Mouse (Mus musculus): ENCODE measurements around the gene Flrt2.
"Not testable (repeated sequence)": the region's sequence is repeated elsewhere in the genome, so short reads cannot be mapped to it uniquely, and the experiment has no call there.

Flrt2 gene

DNA sequence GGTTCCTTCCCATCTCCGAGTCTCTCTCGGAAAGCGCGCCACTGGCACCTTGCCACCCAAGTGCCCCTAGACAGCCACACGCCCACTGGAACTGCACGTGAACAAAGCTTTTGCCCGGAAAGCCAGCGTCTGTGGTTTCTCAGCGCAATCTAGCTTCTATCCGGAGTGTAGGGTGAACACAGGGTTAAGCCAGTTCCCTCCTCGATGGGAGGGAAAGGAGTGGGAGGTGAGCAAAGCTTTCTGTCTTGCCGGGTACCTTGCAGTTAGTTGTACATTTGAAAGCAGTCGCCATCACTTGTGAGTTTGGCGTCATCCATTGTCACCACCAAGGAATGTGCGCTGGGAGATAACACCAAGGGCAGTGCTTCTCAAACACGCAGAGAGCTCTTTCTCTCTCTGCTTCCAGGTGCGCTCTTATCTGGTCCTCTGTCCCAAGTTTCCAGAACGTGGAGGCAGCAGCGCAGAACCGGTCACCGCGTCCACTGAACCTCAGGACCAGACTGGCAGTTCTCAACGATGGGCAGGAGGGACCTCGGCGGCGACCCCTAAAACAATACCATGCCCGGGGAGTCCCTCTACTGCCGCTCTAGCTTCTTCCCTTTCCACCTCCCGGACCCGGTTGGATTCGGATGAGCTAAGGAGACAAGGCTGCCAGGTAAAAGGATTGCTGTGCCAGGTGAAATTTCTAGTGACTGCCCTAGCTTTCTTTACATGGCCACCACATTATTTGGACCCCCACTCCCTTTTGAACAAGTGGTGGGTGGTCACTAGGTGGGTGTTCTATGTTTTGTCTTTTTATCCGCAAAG is at the start of gene Flrt2:
Flrt2 (plus strand) TSS at position 266 of the 807 bp plus-strand sequence.
- DNase-seq (ENCODE audit: low spot score in 2 of 2) = no peak

DNA sequence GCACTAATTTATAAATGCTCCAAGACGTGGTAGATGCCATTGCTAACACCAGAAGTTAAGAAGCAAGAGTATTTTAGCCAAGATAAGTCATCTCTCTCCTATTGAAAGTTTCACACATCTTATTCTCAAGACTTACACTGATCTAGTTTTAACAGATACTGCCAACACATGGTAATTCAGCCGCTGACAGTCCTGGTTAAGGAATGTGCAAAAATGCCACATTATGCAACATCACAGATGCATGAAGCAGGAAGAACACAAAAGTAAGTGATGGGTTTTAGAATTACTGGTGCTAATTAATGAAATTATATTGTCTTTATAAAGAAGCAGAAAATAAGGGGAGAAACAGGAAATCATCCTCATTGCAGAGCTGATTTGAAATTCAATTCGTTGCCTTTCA is 49.8 kb upstream of the Flrt2 start:
- no peak for DNase-seq (ENCODE audit: low spot score in 2 of 2)

DNA sequence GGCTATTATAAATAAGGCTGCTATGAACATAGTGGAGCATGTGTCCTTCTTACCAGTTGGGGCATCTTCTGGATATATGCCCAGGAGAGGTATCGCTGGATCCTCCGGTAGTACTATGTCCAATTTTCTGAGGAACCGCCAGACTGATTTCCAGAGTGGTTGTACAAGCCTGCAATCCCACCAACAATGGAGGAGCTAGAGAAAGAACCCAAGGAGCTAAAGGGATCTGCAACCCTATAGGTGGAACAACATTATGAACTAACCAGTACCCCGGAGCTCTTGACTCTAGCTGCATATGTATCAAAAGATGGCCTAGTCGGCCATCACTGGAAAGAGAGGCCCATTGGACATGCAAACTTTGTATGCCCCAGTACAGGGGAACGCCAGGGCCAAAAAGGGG is 44.8 kb upstream of the Flrt2 start:
- not testable (repeated sequence) for DNase-seq (ENCODE audit: low spot score in 2 of 2)

DNA sequence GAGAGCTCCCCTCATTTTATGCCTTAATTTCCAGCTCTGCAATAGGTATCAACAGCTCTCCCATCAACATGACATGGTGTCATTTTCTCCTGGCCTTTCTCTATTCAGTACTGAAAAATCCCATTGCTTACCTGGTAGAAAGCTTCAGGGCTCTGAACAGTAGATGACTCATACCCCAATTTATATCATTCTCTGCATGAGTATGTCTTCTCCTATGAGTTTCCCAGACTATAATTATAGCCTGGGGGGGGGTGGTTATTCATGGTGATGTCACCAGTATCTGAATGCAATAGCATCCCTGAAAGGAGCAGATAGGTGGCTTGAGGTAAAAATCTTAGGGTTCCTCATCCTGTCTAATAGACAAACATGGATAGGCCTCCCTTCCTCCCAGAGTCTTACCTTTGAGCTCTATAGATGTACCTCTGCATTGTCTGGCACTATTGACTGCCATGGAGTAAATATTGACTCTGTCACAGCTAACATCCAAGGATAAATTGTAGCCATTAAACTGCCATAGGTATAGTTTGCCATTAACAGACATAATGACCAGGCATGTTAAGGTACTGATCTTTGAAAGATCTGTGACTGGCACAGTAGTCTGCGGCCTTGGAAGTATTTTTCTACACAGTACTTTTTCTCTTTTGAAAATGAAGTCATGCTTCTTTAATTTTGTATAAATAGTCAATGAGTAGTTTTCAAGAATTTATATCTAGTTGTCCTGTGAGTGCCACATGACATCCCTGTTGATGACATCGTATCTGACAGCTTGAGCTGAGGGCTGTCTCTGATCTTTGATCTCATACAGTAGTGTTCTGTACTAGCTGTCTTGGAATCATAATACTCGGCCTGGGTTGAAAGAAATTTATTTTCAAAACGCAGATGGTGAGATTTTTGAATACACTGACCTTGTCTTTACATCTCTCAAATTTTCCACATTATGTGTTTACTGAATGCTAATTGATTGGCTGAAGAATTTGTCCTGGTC is 39.6 kb upstream of the Flrt2 start:
- DNase-seq (ENCODE audit: low spot score in 2 of 2) = no peak

DNA sequence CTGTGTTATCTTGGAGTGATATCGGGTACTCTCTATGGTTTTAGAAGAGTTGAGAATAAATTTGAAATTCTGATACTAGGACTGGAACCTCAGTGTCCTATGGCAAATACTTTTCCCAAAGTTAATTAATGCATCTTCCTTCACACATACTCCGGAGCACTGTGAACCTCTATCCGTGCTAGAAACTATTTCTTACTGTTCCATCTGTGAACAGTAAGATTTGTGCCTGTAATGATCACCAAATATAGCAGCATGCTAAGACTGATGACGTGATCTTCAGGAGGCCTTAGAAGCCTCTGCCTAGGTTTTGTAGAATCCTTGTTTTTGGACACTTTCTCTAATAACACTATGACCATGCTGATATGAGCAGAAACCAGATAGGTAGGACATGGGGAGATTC is 35.4 kb upstream of the Flrt2 start:
- no peak for DNase-seq (ENCODE audit: low spot score in 2 of 2)

DNA sequence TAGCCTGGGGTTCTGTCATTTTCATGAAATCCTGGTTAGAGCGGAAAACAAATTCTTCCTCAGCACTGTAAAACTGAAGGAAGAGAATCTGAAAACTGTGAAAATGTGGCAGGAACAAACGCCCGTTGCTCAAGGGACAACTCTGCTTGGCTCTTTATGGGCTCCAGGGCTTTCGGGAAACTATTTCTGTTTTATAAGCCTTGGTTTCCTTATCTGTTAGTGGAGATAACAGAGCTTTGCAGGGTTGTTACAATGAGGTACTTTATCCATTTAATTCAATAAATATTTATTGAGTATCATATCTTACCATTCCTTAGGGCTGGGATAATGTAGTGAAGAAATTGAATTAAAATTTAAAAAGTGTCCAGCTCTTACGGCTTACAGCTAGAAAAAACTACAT is 24.7 kb upstream of the Flrt2 start:
- no peak for DNase-seq (ENCODE audit: low spot score in 2 of 2)

DNA sequence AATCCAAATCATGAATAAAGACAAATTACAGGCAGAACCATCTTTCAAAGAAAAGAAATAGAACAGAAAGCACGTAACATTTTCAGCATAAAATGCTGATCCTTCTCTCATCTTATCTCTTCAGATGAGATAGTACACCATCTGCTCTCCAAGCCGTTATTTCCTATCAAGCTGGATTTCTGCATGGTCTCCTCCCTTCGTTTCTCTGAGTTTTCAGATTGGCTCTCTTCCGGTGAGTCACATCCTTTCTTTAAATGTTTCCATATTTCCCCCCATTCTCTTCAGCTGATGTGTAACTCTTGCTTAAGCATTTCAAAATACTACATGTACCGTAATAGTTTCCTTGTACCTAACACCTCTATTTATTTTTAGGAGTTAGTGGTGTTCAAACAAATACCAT is 16.3 kb upstream of the Flrt2 start:
- no peak for DNase-seq (ENCODE audit: low spot score in 2 of 2)

DNA sequence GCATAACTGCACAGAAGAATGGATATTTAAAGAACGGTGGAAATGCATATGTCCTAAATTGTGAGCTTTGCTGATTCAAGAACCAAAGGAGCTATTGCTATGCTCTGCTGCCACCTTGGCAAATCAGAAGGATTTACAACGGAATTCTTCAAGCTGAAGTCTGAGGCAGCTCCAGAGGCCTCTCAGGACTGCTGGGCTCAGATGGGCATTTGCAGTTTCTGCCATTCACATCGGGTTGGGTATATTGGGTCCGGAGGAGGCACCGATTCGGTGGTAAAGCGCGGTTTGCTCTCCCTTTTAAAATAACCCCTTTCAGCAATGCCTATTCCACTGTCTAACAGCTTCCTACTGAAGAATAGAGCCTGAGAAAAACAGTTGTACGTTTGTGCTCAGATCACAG is 1.2 kb upstream of the Flrt2 start:
- no peak for DNase-seq (ENCODE audit: low spot score in 2 of 2)

DNA sequence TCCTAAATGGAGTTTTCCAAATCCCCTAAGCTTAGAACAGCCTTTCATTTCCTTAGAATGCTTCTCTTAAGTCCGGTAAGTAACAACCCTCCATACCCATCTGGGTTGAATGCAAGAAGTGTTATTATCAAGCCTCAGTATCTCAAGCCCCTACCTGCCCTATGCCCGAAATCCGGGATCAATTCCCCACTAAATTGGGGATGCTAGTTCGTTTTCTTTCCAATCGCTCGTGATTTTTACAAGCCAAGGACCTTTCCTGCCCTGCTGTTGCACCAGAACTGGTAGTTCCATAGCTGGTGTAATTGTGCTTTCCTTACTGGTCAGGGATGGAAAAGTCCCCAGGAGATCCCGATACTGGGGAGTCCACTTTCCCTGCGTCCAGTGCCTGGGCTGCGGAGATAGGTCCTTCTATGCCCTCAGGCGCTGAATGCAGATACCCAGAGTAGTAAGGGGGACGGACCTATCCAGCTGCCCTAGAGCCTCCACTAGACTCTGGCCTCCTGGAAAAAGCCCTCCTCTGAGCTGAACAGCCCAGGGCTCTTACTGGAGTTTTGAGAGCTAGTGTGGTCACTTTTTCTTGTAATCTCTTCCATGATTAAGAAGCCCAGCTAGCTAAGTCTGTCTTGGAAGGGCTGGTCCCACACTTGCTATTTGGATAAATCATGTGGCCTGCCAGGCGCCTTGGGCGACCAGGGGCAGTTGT is 1.1 kb downstream of the Flrt2 start:
- DNase-seq (ENCODE audit: low spot score in 2 of 2) = no peak

DNA sequence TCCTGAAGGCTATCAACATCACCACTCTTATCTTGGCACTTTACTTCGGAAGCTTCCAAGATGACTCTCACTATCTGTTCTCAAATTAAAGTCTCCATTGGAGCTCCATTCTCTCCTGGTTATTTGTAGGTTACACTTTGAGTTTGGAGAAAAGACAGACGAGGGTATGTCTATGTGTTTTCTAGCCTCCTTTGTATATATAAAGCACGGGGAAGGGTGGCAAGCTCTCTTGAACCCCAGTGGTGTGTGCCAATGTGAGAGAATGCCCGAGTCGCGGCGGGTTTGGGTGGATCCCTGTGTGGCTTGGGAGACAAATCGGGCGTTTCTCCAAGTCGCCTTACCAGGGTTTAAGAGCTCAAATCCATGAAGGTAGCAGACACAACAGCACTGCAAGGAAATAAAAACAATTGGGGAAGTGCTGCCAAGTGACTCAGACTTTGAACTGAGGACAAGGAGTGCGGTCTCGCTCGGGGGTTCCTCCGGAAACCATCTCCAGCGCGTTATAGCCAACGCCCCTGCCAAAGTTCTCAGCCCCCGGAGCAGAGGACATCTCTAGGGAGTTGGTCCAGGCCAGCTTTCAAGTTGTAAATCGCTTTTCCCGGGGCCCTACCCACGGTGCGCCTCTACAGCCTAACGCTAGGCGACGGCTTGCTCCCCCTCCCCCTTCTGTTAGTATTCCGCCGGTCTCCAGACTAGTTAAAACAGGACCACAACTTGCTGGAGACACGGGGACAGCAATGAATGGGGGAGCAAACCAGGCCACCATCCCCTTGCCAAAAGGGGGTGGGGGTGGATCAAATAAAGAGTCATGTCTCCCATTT is 1.8 kb downstream of the Flrt2 start:
- DNase-seq (ENCODE audit: low spot score in 2 of 2) = peak in 1 of 2 experiments; percentile 58

DNA sequence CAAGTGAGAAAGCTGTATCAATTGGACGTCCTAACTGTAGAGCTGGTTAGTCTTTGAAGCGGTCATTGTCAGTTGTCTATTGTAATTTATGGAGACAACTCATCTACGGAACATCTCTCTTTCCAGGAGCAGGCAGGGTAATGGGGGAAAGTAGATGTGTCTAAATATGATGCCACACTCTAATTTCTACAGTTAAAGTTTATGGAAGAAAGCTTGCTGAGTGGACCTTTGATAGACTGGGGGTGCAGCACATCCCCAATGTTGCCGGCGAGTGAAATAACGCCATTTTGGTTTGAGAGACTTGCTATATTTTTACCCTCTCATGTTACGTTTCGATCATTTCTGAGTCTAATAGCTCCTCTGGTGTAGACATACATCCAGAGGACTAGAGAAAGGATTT is 2.5 kb downstream of the Flrt2 start:
- no peak for DNase-seq (ENCODE audit: low spot score in 2 of 2)

DNA sequence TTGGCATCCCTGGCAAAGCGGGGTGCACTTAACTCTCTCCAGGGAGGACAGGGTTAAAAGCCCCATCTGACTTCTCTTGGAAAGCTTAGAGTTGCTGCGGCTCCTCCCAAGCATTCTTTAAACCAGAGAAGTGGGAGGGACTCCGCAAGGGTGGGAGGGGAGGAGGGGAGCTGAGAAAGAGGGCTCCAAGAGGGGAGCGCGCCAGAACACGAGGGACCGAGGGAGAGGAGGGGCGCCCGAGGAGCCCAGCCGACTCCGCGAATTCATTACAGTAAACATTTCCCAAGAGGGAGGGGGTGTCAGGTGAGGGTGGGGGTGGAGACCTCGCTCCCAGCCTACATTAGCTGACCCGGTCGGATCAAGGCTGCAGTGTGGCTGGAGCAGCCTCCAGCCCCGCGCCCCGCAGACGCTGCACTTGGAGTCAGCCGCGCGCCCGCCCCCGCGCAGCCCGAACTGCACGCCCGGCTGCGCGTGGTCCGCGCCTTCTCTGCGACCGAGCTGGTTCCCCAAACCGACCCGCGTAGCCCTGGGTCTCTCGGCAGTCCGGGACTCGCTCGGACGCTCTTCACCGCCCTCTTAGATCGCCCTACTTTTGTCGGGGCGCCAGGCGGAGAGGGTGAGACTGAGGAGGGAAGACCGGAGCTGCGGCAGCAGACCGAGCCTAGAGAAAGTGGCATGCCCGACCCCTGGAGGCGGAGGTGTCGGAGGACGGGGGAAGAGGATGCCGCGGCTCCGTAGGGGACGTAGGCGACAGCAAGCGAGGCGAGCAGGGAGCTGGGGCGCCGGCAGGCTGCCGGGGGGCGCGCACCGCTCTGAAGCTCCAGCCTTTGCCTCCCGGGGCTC is 3.2 kb downstream of the Flrt2 start:
- DNase-seq (ENCODE audit: low spot score in 2 of 2) = peak; percentile 12 to 61

DNA sequence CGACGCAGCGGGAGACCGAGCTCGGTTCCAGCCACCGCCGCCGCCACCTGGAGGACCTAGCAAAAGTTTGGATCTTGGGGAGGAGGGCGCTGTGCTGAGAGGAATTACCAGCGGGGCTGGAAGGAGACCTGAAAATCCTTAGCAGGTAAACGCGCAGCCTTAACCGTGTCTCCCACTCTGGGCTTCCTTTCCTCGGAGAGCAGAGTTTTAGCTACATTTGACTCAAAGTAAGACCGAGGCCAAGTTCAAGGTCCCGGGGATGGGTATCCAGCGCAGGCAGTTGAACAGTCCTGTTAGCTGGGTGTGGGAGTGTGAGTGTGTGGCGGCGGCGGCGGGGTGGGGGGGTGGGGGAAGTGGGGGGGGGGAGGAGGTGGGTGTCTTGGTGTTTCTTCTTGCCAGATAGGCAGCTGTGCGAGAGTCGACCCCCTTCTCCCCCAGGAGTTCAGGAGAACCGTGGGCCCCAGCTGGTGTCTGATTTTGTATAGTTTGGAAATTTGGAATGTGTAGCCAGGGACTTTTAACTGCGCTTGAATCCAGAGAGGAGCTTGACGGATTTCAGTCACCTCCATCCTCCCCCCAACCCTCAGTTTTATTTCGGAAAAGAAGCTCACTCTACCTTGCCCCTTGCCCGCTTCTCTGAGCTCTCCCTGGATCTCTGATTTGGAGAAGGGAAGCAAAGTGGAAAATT is 4.0 kb downstream of the Flrt2 start:
- DNase-seq (ENCODE audit: low spot score in 2 of 2) = no peak

DNA sequence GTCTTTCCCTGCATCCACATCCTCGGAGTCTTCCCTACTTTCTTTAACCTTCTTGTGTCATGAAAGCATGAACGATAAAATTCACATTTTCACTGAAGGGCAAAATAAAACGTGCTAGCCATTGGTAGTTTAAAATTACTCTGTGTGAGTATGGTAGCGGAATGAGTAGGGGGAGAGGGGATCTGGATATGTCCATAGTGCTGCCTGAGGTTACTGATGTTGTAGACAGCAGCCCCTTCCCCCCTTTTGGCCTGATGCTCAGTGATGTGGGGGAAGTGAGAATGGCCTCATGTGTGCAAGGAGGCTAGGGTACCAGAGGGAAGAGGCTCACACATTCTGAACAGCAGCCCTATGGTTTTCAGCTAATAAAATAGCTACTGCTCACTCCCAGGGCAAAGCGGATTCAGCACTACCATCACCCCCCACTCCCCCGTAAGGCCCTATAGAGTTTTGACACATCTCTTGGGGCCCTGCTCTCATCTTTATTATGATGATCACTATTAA is 4.5 kb downstream of the Flrt2 start:
- DNase-seq (ENCODE audit: low spot score in 2 of 2) = no peak

DNA sequence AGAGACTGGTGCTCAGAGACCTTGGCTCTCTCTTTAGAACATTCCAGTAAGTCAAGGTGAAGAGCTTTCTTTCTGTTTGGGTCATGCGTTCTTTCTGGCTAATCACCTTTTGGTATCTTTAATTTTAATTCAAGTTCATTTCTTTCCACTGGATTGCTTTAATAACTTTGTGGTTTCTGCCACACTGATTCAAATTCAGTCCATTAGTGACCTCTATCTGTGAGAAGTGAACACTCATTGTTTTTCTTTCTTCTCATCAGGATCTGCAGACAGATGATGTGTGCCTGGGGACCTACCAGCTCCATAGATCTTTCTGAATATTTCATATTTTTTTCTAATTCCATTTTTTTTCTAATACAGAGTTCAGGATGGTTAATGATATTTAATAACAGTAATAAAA is 6.5 kb downstream of the Flrt2 start:
- DNase-seq (ENCODE audit: low spot score in 2 of 2) = no peak

DNA sequence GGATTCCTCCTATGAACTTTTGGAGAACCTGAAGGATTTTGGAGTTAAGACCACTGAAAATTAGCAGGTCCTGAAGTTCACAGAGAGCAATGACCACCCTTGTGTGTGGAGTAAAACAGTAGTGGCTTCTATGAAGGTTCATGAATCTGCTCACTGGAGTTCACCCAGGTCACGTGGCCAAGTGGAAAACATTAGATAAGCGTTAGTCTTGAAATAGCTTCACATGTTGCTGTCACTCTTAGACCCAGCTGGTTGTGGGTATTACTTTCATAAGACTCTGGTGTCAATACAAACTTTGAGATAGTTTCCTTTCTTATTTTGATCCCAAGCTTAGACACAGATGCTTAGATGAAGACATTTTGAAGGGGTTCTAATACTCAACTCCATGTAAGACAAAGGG is 8.7 kb downstream of the Flrt2 start:
- DNase-seq (ENCODE audit: low spot score in 2 of 2) = no peak

DNA sequence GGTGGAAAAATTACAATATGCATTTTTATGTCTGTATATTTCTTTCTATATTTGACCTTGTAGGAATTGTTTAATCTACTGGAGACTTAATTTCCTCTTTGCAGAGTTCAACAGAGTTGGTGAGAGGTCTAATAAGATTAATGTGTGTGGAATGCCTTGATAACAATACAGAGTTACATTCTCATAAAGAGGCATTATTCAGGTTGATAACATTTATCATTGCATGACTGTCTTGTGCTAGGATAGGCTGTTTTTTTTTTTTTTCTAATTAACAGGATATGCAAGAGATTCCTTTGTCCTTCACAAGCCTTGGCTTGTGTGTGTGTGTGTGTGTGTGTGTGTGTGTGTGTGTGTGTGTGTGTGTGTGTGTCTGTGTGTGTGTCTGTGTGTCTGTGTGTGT is 9.6 kb downstream of the Flrt2 start:
- DNase-seq (ENCODE audit: low spot score in 2 of 2) = no peak

DNA sequence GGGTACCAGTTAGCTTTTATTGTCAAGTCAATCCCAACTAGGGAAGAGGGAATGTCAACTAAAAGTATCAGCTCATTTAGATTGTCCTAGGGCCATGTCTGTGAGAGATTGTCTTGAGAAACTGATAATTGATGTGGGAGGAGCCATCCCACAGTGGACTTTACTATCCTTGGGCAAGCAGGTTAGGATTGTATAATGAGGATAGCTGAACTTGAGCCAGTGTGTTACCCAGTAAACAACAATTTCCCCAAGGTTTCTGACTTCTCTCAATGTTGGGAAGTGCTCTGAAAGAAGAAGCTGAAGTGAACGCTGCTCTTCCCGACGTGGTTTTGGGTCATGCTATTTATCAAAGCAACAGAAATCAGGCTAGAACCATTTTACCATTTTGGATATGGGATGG is 13.0 kb downstream of the Flrt2 start:
- no peak for DNase-seq (ENCODE audit: low spot score in 2 of 2)

DNA sequence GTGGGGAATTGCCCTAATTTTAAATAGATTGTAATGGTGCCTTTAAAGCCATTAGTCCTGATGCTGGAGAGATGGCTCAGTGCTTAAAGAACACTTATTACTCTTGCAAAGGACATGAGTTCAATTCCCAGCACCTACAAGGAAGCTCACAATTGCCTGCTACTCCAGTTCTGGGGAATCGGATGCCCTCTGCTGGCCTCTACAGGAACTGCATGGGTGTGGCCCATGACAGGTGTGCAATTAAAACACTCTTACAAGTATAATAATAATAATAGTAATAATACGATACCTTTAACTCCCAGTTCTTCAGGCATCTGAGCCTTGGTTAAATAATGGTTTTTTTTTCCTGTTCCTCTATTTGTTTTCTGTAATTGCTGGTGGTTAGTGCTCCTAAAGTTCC is 31.2 kb downstream of the Flrt2 start:
- DNase-seq (ENCODE audit: low spot score in 2 of 2) = no peak

DNA sequence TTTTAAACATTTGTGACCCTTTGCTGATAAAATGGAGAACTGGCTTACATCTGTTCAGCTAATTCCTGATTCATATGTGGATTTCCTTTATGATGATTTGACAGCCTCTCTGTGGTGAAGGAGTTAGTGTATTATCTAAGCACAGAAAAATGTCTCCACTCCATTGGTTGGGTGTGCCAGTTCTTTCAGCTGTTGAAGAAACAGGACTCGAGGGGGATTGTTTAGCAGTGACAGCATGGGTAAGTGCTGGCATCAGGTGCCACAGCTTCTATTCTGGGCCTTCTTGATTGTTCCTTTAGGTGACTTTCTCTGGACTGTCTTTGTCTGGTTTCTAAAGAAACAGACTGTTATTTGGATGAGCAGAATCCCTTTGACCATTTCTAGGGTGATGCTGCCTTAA is 42.0 kb downstream of the Flrt2 start:
- DNase-seq (ENCODE audit: low spot score in 2 of 2) = no peak
